Mouse (Mus musculus) ovary, postnatal 36 days (tissue): ENCODE measurements around the gene Jagn1.

Source experiments
- DNase-seq: peaks from one replicate; pipeline ENCODE4 v3.0.0; 2022; ENCODE audit warnings: low spot score, mixed read lengths

The Jagn1 gene

GRCm38 (mm10) chr6:113442442-113443090, at the start of gene Jagn1:
Gene Jagn1, plus strand, starts transcription at chr6:113442569.
- DNase-seq = peak; percentile 90

GRCm38 (mm10) chr6:113393951-113394350, 48.4 kb upstream of the Jagn1 start:
- DNase-seq = no peak

- DNase-seq = no peak
Observed at GRCm38 (mm10) chr6:113394811-113395210, 47.6 kb upstream of the Jagn1 start.

- DNase-seq = no peak
Observed at GRCm38 (mm10) chr6:113395501-113395900, 46.9 kb upstream of the Jagn1 start.

- no peak for DNase-seq
Observed at GRCm38 (mm10) chr6:113396270-113397030, 45.9 kb upstream of the Jagn1 start.

- no peak for DNase-seq
Observed at GRCm38 (mm10) chr6:113402094-113402493, 40.3 kb upstream of the Jagn1 start.

- no peak for DNase-seq
Observed at GRCm38 (mm10) chr6:113404649-113405448, 37.5 kb upstream of the Jagn1 start.

GRCm38 (mm10) chr6:113405483-113405882, 36.9 kb upstream of the Jagn1 start:
- no peak for DNase-seq

GRCm38 (mm10) chr6:113406683-113407082, 35.7 kb upstream of the Jagn1 start:
- DNase-seq = no peak

- no peak for DNase-seq
Observed at GRCm38 (mm10) chr6:113410001-113410400, 32.4 kb upstream of the Jagn1 start.

GRCm38 (mm10) chr6:113416416-113416815, 26.0 kb upstream of the Jagn1 start:
- DNase-seq = no peak

- DNase-seq = peak; percentile 43
Observed at GRCm38 (mm10) chr6:113418441-113419198, 23.7 kb upstream of the Jagn1 start.

- DNase-seq = peak; percentile 98
Observed at GRCm38 (mm10) chr6:113419199-113419587, 23.2 kb upstream of the Jagn1 start, which contains the start of gene Rpusd3. Gene Rpusd3, minus strand, starts transcription at chr6:113419340.

- no peak for DNase-seq
Observed at GRCm38 (mm10) chr6:113423000-113423399, 19.4 kb upstream of the Jagn1 start.

GRCm38 (mm10) chr6:113424187-113424586, 18.2 kb upstream of the Jagn1 start:
- DNase-seq = no peak

GRCm38 (mm10) chr6:113426696-113427095, 15.7 kb upstream of the Jagn1 start:
- no peak for DNase-seq

GRCm38 (mm10) chr6:113427397-113427796, 15.0 kb upstream of the Jagn1 start:
- DNase-seq = no peak

GRCm38 (mm10) chr6:113428006-113428405, 14.4 kb upstream of the Jagn1 start:
- no peak for DNase-seq

GRCm38 (mm10) chr6:113429965-113430364, 12.4 kb upstream of the Jagn1 start:
- no peak for DNase-seq

GRCm38 (mm10) chr6:113430846-113431245, 11.5 kb upstream of the Jagn1 start:
- DNase-seq = no peak

- DNase-seq = no peak
Observed at GRCm38 (mm10) chr6:113431801-113432200, 10.6 kb upstream of the Jagn1 start.

- no peak for DNase-seq
Observed at GRCm38 (mm10) chr6:113433661-113434060, 8.7 kb upstream of the Jagn1 start.
